Mouse (Mus musculus) spleen, postnatal 14 days (tissue): Measurements from ENCODE around the gene Nfu1.

Experiments
- DNase-seq, 2 experiments: peaks; one replicate each; pipeline ENCODE4 v3.0.0; 2021 to 2022; ENCODE audit warnings: low spot score in 2 of 2

Nfu1 gene

GRCm38 (mm10) chr6:87008887-87009286, at the start of gene Nfu1:
Nfu1 (plus strand) TSS chr6:87009236.
- DNase-seq: no peak

GRCm38 (mm10) chr6:86963987-86964685, 44.9 kb upstream of the Nfu1 start:
- no peak for DNase-seq

- no peak for DNase-seq
These were observed 41.9 kb upstream of the Nfu1 start for GRCm38 (mm10) chr6:86967166-86967565.

- DNase-seq: no peak
These were observed 35.1 kb upstream of the Nfu1 start for GRCm38 (mm10) chr6:86973956-86974355.

GRCm38 (mm10) chr6:86978156-86978908, 30.7 kb upstream of the Nfu1 start:
- DNase-seq: no peak

GRCm38 (mm10) chr6:86978909-86979265, 30.1 kb upstream of the Nfu1 start:
- DNase-seq: no peak

- DNase-seq: no peak
These were observed 27.8 kb upstream of the Nfu1 start for GRCm38 (mm10) chr6:86981206-86981605.

- no peak for DNase-seq
These were observed 23.5 kb upstream of the Nfu1 start for GRCm38 (mm10) chr6:86985314-86986106.

GRCm38 (mm10) chr6:86989576-86989975, 19.5 kb upstream of the Nfu1 start:
- DNase-seq: no peak

- DNase-seq: no peak
These were observed 18.0 kb upstream of the Nfu1 start for GRCm38 (mm10) chr6:86991041-86991440.

GRCm38 (mm10) chr6:86992349-86992748, 16.7 kb upstream of the Nfu1 start:
- no peak for DNase-seq

GRCm38 (mm10) chr6:86994254-86994653, 14.8 kb upstream of the Nfu1 start:
- no peak for DNase-seq

GRCm38 (mm10) chr6:86996629-86997307, 12.3 kb upstream of the Nfu1 start:
- no peak for DNase-seq

GRCm38 (mm10) chr6:86997360-86997759, 11.7 kb upstream of the Nfu1 start:
- no peak for DNase-seq

GRCm38 (mm10) chr6:87001995-87002394, 7.0 kb upstream of the Nfu1 start:
- DNase-seq: no peak

GRCm38 (mm10) chr6:87002521-87003055, 6.4 kb upstream of the Nfu1 start:
- DNase-seq: peak; percentile 61 to 83

- DNase-seq: no peak
These were observed 4.9 kb upstream of the Nfu1 start for GRCm38 (mm10) chr6:87004099-87004498.

GRCm38 (mm10) chr6:87005577-87005976, 3.5 kb upstream of the Nfu1 start:
- DNase-seq: no peak

- peak; percentile 91 to 94 for DNase-seq
These were observed 774 bp downstream of the Nfu1 start for GRCm38 (mm10) chr6:87009692-87010328.

- DNase-seq: peak in 1 of 2 experiments; percentile 27
These were observed 7.9 kb downstream of the Nfu1 start for GRCm38 (mm10) chr6:87016916-87017315.

GRCm38 (mm10) chr6:87018874-87019273, 9.8 kb downstream of the Nfu1 start:
- DNase-seq: no peak
